Mouse (Mus musculus) frontal cortex, postnatal 10 days (tissue): ENCODE data around the gene Kcnj3.

ENCODE experiments used
- DNase-seq, 2 experiments: peaks; one replicate each; pipeline ENCODE4 v3.0.0; 2022; ENCODE audit warnings: low spot score in 2 of 2, mixed read lengths in 1 of 2

Kcnj3 gene

GRCm38 (mm10) chr2:55505712-55506111, 69.9 kb downstream of the Kcnj3 start:
- no peak for DNase-seq

- DNase-seq: no peak
These were observed 81.5 kb downstream of the Kcnj3 start for GRCm38 (mm10) chr2:55517297-55517696.

GRCm38 (mm10) chr2:55532738-55533491, 97.1 kb downstream of the Kcnj3 start:
- peak; percentile 10 to 11 for DNase-seq

- DNase-seq: no peak
These were observed 99.2 kb downstream of the Kcnj3 start for GRCm38 (mm10) chr2:55534946-55535345.

- DNase-seq: no peak
These were observed 99.7 kb downstream of the Kcnj3 start for GRCm38 (mm10) chr2:55535482-55535881.

- no peak for DNase-seq
These were observed 111.8 kb downstream of the Kcnj3 start for GRCm38 (mm10) chr2:55547612-55548011.

- DNase-seq: no peak
These were observed 122.7 kb downstream of the Kcnj3 start for GRCm38 (mm10) chr2:55558368-55558985.

- no peak for DNase-seq
These were observed 133.5 kb downstream of the Kcnj3 start for GRCm38 (mm10) chr2:55569291-55569690.

GRCm38 (mm10) chr2:55571425-55571824, 135.7 kb downstream of the Kcnj3 start:
- no peak for DNase-seq

- DNase-seq: no peak
These were observed 144.5 kb downstream of the Kcnj3 start for GRCm38 (mm10) chr2:55580286-55580685.

- DNase-seq: no peak
These were observed 155.6 kb downstream of the Kcnj3 start for GRCm38 (mm10) chr2:55591226-55591988.
